Mouse (Mus musculus) bone marrow macrophage, adult 2 months (primary cell): ENCODE measurements around the gene Rngtt.

Source experiments
- CTCF ChIP-seq: IDR thresholded peaks from 2 replicates; pipeline ENCODE4 v1.5.1; 2012; ENCODE audit warnings: low read depth, mild to moderate bottlenecking, low read length, moderate library complexity
- POLR2A ChIP-seq: IDR thresholded peaks from 2 replicates; pipeline ENCODE4 v1.6.1; 2012; ENCODE audit warnings: mild to moderate bottlenecking, low read depth, low read length, borderline replicate concordance

- TF ChIP-seq CTCF = no peak
- no peak for TF ChIP-seq POLR2A
These were observed 210.1 kb downstream of the Rngtt start for GRCm38 (mm10) chr4:33520196-33520595.
